Mouse (Mus musculus) lung, postnatal 4 days (tissue): ENCODE data around the gene Ccdc33.

ENCODE experiments used
- DNase-seq, 2 experiments: peaks; one replicate each; pipeline ENCODE4 v3.0.0; 2021

Gene Ccdc33

DNA sequence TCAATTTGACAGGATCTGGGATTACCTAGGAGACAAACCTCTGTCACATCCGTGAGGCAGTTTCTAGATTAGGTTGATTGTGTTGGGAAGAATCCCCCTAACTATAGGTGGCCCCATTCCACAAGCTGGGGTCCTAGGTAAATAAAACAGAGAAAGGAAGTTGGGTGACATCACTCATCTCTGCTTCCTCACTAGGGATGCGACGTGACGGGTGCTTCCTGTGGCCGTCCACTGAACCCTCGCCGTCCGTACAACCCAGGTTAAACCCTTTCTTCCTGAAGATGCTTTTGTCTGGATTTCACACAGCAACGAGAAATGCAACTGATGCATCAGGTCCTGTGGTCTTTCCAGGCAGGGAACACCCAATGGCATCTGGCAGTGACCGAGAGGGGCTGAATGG, 71.6 kb downstream of the Ccdc33 start:
- DNase-seq = peak; percentile 31 to 47

DNA sequence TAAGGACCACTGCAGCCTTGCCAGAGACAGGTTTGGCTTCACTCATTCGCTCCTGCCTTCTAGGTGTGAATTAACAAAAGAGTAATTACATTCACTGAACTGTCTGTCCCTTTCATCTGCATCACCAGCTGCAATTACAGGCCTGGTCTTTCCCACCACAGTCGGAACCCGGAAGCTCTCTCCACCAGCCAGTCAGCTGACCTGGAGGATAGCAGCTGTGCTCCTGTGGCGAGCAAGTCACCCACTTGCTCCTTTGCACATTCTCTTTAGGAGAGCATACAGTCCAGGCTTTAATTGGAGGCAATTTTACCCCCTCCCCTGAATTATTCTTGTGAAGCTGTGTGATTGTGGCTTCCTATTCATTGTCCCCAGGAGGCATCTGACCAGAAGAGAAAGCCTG, 73.0 kb downstream of the Ccdc33 start:
- no peak for DNase-seq

DNA sequence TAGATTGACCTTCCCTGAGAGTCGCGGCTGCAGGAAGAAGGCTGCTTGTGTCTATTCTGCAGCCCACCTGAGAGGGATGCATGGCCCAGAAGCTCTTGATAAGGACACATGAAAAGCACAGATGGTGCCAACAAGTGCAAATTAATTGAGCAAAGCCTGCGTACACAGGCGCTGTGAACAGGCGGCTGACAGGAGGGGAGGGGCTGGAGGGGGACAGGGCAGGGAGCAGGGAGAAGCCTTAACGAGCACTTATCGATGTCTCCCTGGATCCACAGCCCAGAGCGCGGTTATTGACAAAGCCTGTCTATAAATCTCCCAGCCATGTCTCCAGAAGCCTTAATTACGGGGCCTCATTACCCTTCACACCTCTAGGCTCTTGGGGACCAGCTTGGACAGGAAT, 73.8 kb downstream of the Ccdc33 start:
- no peak for DNase-seq

DNA sequence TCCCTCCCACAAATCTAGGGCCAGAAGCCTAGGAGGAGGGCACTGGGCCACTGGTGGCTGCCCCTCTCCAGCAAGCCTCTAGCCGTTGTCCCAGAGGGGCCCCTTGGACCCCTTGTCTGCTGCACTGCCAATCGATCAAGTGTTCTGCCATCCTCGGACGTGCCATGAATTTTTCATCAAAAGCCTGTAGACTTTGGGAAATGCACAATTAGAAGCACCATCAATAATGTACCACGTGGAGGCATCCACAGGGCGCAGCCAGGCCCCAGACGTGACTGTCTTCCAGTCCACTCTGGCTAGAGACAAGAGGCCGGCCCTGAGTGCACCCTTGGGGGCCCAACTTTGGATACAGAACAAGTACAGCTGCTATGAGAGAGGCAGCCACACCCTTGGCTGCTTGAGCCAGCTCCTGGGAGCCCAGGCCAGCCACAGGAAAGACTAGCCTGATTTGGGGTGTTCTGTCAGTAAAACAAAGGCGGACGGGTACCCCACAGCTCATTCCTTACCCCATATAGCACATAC, 75.1 kb downstream of the Ccdc33 start:
- no peak for DNase-seq

DNA sequence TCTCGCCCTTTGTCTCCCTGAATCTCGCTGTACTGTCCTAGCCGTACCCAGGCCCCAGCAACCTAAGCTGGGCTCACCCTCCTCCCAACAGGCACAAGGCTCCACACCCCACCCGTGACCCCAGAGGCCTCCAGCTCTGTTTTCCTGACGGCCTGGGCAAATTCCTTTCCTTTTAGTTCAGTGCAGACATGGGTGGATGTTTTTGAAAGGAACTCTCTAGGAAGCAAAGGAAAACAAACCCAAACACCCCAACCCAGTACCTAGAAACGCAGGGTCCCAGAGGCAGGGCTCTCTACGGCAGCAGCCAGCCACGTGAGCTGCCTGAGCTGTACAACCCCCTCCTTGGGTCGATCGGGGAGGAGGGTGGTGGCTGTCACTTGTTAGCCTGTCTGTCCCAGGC, 76.2 kb downstream of the Ccdc33 start:
- no peak for DNase-seq

DNA sequence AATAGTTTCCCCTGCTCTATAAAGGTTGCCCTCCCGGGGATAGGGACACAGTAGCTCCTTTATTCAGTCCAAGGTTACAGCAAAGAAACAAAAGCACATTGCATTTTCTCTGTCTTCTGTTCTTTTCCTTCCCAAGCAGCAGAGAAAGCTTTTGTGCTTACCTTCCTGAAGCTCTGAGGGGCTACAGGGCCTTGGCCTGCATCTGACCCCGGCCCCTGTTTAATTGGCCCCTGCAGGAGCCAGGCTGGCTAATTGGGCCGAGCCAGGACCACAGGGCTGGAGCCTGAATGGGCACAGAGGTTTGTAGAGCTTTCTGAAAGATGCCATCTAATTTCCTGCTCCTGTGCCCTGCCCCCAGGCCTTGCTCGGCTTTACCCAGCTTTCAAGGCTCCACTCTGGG, 77.6 kb downstream of the Ccdc33 start:
- no peak for DNase-seq

DNA sequence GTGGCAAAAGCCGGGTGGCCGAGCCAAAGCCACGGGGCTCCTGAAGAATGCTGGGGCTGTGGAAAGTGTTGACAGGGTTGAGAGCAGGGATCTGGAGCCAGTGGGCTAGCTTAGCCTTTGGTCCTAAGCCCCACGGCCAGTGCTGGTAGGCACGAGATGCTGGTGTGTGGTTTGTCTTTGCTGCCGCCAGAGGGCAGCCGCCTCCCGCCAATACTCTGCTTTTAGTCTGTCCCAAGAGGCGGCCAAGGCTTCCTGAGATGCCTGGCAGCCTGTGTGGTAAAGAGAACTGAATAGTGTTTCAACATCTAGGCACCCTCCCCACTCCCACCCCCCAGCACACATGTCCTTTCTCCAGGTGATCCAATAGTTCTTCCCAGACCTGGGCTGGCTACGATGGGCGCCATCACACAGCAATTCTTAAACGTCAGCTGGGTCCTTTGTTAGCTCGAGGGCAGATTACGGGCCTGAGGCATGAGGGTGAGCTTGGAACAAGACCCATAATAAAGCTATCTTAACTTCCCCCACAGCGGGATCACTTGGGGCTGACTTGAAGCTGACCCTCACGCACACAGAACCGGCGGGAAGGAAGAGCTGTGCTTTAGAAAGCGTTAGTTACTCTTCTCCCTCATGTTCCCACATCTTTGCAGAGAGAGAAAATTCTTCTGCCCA, 80.0 kb downstream of the Ccdc33 start:
- peak; percentile 78 to 81 for DNase-seq

DNA sequence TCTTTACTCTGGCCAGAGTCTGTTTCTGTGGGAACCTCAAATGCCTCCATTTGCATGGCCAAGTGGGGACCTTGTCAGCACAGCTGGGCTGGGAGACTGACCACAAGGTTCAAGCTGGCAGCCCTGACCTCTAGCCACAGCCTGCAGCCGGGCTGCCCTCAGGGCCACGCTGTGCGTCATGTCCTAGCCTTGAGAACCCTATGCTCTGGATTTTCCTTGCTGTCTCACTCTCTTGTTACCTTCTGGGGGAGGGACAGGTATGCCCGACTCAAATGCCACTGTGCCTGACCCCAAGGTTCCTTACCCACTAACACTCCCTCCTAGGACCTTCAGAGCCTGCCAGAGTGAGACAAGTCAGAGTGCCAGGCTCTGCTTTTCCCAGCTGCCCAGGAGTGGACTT, 81.7 kb downstream of the Ccdc33 start:
- no peak for DNase-seq

DNA sequence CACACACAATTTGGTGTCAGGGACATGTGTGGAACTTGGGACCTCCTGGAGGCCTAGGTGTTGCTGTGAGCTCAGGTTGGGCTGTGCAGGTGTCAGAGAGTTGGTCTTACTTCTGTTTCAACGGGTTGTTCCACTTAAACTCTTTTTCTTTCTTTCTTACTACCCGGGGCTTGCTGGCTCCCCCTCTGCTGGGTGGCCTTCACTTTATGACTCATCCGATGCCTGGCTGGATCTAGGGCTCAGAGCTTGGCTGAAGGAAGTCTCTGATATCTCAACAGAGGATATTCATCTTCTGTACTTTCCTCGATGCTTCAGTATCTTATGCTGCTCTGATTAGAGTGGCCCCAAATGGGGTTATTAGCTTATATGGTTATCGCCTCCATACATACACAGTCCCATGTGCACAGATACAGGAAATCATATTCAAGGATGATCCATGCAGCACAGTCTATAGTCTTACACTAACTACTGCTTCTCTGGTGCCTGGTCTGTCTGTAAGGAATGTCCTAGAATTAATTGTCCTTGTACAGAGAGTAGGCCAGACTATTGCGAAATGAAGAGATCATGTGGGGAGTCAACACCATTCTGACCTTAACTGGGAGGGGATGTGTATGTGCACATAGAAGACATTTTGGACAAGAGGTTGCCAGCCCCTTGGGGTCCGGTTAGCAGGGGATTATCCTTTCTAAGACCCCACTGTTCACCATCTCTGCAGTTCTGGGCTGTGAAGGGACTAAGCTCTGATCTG, 82.5 kb downstream of the Ccdc33 start:
- DNase-seq = no peak

DNA sequence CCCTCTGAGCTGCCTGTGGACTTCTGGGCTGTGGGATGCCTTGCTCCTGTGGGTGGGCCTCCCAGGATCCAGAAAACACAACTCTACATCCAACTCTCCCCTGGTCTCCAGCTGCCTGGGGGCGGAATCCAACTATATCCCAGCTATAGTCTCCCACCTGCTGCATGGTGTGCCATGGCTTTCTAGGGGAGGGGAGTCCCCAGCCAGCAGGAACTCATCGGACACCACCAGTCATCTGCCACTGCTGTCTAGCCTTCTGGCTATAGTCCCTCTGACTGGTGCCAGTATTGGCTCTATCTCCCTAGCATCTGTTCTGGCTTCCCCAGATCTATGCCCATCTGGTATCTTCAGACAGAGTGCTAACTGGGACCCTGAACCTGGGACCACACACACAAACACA, 83.1 kb downstream of the Ccdc33 start:
- DNase-seq = no peak

DNA sequence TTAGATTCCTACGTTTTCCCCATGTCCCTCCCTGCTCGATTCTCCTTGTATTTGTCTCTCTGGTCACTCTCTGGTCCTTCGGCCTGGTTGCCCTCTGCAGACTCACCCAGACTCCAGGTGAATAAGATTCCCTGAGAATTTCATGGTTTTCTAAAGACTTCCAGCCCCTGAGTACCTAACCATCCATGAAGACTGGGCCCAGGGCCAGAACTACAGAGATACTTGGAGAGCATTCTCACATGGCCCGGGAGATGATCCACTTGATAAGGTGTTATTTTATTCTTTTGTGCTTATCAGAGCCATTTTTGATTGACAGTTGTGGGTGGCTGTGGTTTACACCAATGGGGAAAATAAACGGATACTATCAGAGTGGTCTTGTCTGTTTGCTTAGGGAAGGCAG, 86.7 kb downstream of the Ccdc33 start:
- DNase-seq = no peak

DNA sequence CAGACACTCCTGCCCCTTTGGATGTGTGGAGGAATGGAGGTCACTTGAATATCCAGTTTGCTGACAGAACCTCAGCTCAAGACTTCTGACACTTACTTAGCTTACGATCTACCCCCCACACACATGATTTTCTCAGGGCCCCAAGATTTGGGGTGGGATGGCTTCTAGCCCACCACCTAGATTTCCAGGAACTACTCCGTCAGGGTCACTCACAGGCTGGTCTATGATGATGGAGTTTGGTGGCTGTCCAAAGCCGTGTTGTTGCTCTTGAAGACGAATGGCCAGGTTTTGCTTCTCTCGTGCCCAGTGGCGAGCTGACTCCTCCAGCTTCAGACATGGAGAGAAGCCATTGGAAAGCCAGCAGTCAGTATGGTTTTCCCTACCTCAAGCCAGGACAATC, 89.0 kb downstream of the Ccdc33 start:
- no peak for DNase-seq

DNA sequence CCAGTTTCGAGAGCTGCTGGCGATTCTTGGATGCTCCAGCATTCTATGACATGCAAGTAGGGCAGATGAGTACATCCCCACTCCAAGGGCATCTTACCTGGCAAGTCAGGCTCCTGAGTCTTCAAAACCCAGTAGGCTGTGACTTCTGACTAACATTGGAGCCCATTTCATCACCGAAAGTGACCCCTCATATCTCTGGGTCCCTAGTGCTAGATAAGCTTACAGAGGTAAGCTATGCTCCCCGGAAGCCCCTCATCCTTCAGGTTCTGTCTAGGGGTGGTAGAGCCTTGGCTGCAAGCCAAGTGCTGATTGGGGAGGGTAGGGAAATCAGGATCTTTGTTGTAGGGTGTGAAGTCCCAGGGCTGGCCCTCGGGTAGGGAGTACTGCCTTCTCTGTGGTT, 89.8 kb downstream of the Ccdc33 start:
- no peak for DNase-seq

DNA sequence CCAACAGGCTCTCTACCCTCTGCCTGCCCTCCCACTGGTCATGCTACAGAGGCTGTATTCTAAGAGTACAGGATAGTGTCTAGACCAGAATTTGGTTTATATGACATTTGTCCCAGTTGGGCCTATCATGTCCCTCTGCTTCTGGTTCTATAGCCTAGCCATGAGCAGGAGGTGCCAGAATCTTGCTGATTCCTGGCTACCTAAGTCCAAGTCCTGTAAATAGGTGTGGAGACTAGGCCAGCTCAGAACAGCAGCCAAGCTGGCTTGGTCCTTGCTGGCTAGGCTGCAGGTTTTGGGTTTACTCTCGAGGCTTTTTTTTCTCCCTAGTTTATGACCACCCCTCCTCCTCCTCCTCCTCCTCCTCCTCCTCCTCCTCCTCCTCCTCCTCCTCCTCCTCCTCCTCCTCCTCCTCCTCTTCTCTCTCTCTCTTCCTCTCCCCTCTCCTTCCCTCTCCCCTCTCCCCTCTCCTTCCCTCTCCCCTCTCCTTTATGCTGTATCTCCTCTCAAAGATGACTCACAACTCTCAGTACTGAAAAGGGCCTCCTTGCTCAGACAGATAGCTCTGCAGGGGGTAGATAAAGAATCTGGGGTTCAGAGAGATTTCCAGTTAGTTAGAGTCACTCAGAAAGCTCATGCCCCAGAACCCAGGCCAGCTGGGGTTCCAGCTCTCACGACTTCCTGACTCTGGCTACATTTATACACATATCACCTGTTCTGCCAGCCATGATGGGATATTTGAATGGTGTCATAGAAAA, 91.0 kb downstream of the Ccdc33 start:
- DNase-seq = no peak

DNA sequence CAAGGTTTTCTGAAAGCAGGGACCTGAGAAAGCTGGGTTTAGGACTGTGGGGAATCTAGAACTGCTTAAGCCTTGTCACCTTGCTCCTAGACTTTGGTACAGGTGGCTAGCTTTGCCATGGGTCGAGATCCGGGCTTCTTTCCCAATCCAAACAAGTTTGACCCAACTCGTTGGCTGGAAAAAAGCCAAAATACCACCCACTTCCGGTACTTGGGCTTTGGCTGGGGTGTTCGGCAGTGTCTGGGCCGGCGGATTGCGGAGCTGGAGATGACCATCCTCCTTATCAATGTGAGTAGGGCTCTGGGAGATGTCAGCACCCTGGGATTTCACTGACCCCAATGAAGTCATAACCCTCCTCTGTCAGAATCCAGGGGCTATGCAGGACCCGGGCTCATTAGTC, 92.6 kb downstream of the Ccdc33 start:
- DNase-seq = no peak

DNA sequence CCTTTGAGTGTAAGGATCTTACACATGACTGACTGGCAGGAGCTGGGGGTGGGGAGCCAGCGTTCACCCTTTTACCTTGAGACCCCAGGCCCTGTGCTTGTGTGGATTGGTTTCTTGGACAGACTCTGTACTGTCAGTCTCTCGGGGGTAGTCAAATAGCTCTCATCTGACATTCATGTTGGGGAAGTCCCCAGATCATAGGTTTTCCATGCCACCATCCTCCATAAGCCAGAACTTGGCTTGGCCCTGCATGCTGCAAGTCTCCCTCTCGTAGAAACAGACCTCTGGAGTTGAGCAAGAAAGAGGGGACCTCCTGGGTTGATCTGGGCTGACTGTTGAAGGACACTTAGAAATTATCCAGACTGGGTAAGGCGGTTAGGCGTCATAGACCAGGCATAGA, 100.2 kb downstream of the Ccdc33 start:
- DNase-seq = no peak

DNA sequence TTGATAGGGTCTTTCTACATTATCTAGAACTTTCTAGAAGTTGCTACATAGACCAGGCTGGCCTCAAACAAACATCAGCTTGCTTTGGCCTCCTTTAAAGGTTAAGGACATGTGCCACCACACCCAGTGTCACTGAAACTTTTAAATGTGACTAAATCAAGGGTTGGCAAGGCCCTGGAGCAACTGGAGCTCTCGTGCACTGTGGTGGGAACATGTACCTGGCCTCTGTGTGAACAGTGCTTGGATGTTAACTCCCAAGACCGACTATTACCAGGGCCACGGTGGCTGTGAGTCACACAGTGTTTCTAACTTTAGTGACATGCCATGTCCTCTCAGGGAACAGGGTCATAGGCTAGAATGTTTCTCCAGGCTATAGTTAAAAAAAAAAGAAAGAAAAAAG, 101.7 kb downstream of the Ccdc33 start:
- no peak for DNase-seq

DNA sequence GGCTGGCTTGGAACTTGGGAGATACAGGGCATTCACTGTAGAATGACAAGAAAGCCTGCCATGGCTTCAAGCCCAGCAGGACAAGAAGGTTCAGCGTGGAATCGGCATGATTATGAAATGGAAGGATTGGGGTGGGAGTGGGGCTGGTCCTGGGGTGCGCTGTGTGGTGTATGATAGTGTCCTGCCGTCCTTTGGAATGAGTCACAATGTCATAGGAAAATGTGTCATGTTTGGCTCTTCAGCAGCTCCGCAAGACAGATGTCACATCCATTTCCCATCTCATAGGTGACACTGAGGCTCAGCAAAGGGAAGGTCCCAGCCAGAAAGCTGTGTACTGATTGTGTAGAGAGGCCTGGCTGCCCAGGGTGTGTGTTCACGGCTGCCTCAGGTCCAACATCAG, 102.8 kb downstream of the Ccdc33 start:
- DNase-seq = no peak

DNA sequence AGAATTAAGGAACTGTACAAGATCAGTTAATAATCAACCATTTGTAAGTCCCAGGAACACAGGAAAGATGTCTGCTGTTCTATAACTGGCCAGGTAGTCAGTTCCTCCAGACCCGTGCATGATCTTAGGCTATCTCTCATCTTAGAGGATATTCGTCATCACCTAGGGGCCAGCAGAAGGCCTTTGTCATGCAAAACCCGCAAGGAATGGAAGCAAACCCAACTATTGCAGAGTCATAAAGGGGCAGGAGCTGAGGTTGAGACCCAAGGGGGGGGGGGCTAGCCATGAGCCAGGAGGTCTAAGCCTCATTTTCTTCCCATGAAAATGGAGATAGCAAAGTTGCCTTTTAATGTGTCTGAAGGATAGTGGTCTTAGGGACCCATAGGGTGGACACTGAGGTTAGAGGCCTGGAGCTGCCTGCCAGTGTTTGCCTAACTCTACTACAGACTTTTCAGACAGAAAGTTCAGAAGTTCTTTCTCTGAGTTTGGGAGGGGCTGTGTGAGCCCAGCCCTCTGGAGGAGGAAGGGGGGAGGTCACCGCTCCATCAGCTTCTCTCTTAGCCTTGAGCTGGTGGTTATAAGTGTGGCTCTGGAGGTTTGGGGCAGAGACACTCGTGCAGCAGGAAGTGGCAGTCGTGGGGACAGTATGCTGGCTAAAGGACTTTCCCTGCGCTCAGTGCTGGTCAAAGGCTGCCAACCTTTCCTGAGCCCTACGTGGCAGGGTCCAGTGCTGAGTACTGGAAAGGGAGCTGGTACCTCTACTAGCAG, 104.0 kb downstream of the Ccdc33 start:
- DNase-seq = no peak

DNA sequence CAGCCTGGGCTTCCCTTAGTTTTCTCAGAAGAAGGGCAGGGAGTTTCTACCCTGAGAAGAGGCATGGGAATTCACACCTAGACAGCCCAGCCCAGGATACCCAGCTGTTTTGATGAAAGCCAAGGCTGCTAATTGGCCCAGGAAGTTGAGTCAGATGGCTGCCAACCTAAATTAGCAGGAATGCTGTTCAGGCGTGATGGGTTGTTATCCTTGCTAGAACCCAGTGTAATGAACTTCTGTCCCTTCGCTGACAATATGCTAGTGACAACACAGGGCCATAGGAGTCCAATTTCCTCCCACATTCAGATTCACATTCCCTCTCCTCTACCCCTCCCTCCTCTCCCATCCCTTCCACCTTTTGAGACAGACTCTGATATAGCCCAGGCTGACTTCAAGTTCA, 105.7 kb downstream of the Ccdc33 start:
- no peak for DNase-seq

DNA sequence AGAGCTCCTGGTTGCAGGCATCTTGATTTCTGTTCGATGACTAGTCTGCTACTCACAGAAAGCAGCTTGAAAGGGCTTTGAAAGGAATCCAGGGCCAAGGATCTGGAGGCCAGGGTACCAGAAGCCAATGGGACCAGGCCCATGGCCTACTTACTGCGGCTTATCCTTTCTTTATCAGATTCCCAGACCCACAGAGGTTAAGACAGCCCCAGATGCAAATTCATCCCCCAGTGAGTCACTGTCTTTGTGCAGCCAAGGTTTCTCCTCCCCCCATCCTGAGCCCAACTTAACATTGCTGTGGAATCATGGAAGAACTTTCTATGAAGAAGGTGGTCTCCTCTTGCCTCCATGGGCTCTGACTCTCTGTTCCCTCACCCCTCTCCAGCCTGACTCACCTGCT, 106.1 kb downstream of the Ccdc33 start:
- DNase-seq = no peak

DNA sequence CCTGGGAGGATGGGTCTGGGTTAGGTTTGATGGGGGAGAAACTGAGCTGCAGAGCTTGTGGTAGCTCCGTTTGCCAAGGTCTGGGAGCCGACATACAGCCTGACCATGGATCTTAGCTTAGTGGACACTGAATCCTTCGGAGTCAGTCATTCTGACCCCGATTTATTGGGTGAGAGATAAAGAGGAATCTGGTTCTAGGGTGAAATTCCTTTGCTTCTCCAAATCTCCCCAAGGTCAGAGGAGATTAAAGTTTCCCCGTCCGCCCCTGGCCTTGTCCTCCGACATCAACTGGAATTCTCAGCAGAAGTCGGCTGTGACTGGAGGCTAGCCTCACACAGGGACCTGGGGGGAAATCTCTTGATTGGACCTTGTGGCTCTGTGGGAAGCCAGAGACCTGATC, 107.1 kb downstream of the Ccdc33 start:
- no peak for DNase-seq

DNA sequence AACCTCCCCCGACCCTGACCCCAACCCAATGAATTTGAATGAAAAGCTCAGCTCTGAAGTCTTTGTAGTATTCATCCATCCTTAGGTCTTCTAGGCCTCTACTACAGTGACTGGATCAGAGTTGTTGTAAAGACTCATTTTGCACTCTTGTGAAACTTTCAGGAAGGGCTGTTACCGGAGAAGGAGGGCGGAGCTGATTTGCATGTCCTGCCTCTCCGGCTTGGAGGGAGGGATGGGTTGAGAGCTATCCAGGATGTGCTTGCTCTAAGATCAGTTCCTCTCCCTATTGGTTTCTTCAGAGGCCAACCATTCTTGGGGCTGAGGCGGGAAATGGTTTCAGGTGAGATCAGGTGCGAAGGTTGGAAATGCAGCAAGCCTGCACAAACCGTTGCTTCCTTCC, 107.6 kb downstream of the Ccdc33 start:
- DNase-seq = no peak
